Mouse (Mus musculus): ENCODE data around the gene Paqr4. TPM values are rescaled to one million over a fixed set of nuclear protein-coding genes. Genes with fewer than 3 reads are reported as not detected.
A peak's percentile ranks its signal among the peaks of the same experiment; 100 is the strongest.

Gene Paqr4
- total and polyA plus RNA-seq, 3 experiments, result 1.0 to 2.8 (median 1.1) TPM

GRCm38 (mm10) chr17:23730441-23730840 lies 10.2 kb downstream of the Paqr4 start:
- TF ChIP-seq NRF1 (IDR thresholded peaks at IDR 0.05; ENCODE audit: low read depth, low read length), result no peak
- no peak for TF ChIP-seq MEF2A (IDR thresholded peaks at IDR 0.05; ENCODE audit: borderline replicate concordance, low read depth, low read length)
- TF ChIP-seq MYC (IDR thresholded peaks at IDR 0.05; ENCODE audit: low read depth, low read length), result no peak
- no peak for TF ChIP-seq GABPA (IDR thresholded peaks at IDR 0.05; ENCODE audit: insufficient replicate concordance, low read depth, low read length)
- no peak for TF ChIP-seq BHLHE40 (IDR thresholded peaks at IDR 0.05; ENCODE audit: low read depth, low read length)
- no peak for TF ChIP-seq IRF4 (IDR thresholded peaks at IDR 0.05; ENCODE audit: low read depth, low read length)
- TF ChIP-seq JUN (IDR thresholded peaks at IDR 0.05; ENCODE audit: insufficient read depth, low read depth, low read length), result no peak
- TF ChIP-seq POLR2A (IDR thresholded peaks at IDR 0.05; ENCODE audit: low read depth, low read length), result no peak
- TF ChIP-seq ZNF384 (IDR thresholded peaks at IDR 0.05; ENCODE audit: low read depth, low read length), result no peak
- TF ChIP-seq SMC3 (IDR thresholded peaks at IDR 0.05; ENCODE audit: low read depth, low read length), result no peak
- TF ChIP-seq POLR2AphosphoS2 (IDR thresholded peaks at IDR 0.05; ENCODE audit: low read depth, low read length), result no peak
- TF ChIP-seq SIN3A (IDR thresholded peaks at IDR 0.05; ENCODE audit: low read length), result no peak
- no peak for TF ChIP-seq MAZ (IDR thresholded peaks at IDR 0.05; ENCODE audit: low read depth, low read length)
- no peak for TF ChIP-seq TCF12 (IDR thresholded peaks at IDR 0.05; ENCODE audit: low read depth, low read length)
- no peak for TF ChIP-seq JUND (conservative IDR thresholded peaks at IDR 0.05; ENCODE audit: low read depth, low read length)
- TF ChIP-seq HCFC1 (IDR thresholded peaks at IDR 0.05; ENCODE audit: low read depth, low read length), result no peak
- TF ChIP-seq E2F4 (IDR thresholded peaks at IDR 0.05; ENCODE audit: insufficient replicate concordance, low read depth, low read length), result no peak
- no peak for TF ChIP-seq TBP (conservative IDR thresholded peaks at IDR 0.05; ENCODE audit: low read depth, low read length)
- TF ChIP-seq NELFE (IDR thresholded peaks at IDR 0.05; ENCODE audit: low read depth, low read length), result no peak
- Histone ChIP-seq H3K4me2 (ENCODE audit: insufficient read depth, low read depth, poor library complexity, severe bottlenecking) (no peak overlapping the region), H3K79me2 (replicated peaks; ENCODE audit: control insufficient read depth, extremely low read depth, insufficient read depth, poor library complexity, severe bottlenecking) (no peaks in the 10 kb centered on the region; the same call in 1 of the 2 replicates), H3K9me3 (replicated peaks; ENCODE audit: low read length) (no peaks in the 10 kb centered on the region), H3K4me3 (replicated peaks in 1 of 3; ENCODE audit: low read depth in 2 of 3, low read length in 2 of 3, poor library complexity in 1 of 3) (no peak overlapping the region), H3K9ac (ENCODE audit: insufficient read depth, low read depth) (no peak overlapping the region), H3K27me3 (replicated peaks) (no peaks in the 10 kb centered on the region), H3K4me1 (ENCODE audit: control insufficient read depth in 1 of 2, insufficient read depth in 2 of 2) (peaks cover 0 to 11% of the 10 kb centered on the region in 2 experiments; a peak in 3 of 4 replicates), H3K27ac (ENCODE audit: insufficient read depth, low read depth) (no peak overlapping the region), H3K36me3 (replicated peaks in 1 of 2; ENCODE audit: control insufficient read depth in 1 of 2, insufficient read depth in 1 of 2, low read length in 1 of 2) (peaks cover 22 to 39% of the 10 kb centered on the region in 2 experiments)
- no peak for DNase-seq (ENCODE audit: extremely low read depth)
- in situ Hi-C loops (cut with MboI; ENCODE audit: low pct_ligation_motif_present, low pct_unique_long_range_greater_than_20kb, low sequenced_read_pairs) (no loop called here), dilution Hi-C loops (cut with MboI; ENCODE audit: extremely low pct_ligation_motif_present, extremely low pct_unique_long_range_greater_than_20kb, low sequenced_read_pairs) (no loop called here)

GRCm38 (mm10) chr17:23726758-23727142 lies 13.9 kb downstream of the Paqr4 start:
- no peak for TF ChIP-seq JUND (conservative IDR thresholded peaks at IDR 0.05; ENCODE audit: low read depth, low read length)
- no peak for TF ChIP-seq ELF1 (IDR thresholded peaks at IDR 0.05; ENCODE audit: low read depth, low read length)
- no peak for TF ChIP-seq ETS1 (conservative IDR thresholded peaks at IDR 0.05; ENCODE audit: low read depth, low read length)
- no peak for TF ChIP-seq RCOR1 (conservative IDR thresholded peaks at IDR 0.05; ENCODE audit: low read depth, low read length)
- no peak for TF ChIP-seq MEF2A (IDR thresholded peaks at IDR 0.05; ENCODE audit: borderline replicate concordance, low read depth, low read length)
- TF ChIP-seq ZKSCAN1 (IDR thresholded peaks at IDR 0.05; ENCODE audit: borderline replicate concordance, low read depth, low read length), result no peak
- TF ChIP-seq BHLHE40 (IDR thresholded peaks at IDR 0.05; ENCODE audit: low read depth, low read length), result peak; percentile 44; the same call in 1 of the 2 replicates
- TF ChIP-seq USF1 (IDR thresholded peaks at IDR 0.05; ENCODE audit: low read depth, low read length), result no peak
- TF ChIP-seq HCFC1 (IDR thresholded peaks at IDR 0.05; ENCODE audit: low read depth, low read length), result no peak
- TF ChIP-seq PAX5 (IDR thresholded peaks at IDR 0.05; ENCODE audit: low read length), result no peak
- TF ChIP-seq UBTF (IDR thresholded peaks at IDR 0.05; ENCODE audit: low read depth, low read length), result no peak
- TF ChIP-seq IRF4 (IDR thresholded peaks at IDR 0.05; ENCODE audit: low read depth, low read length), result peak; percentile 16; the same call in 1 of the 2 replicates
- no peak for TF ChIP-seq SIN3A (IDR thresholded peaks at IDR 0.05; ENCODE audit: low read length)
- TF ChIP-seq RAD21 (IDR thresholded peaks at IDR 0.05; ENCODE audit: low read depth, low read length), result peak; percentile 3
- peak; percentile 13; the same call in 1 of the 2 replicates for TF ChIP-seq SMC3 (IDR thresholded peaks at IDR 0.05; ENCODE audit: low read depth, low read length)
- TF ChIP-seq GABPA (IDR thresholded peaks at IDR 0.05; ENCODE audit: insufficient replicate concordance, low read depth, low read length), result no peak
- no peak for TF ChIP-seq EP300 (IDR thresholded peaks at IDR 0.05; ENCODE audit: low read length)
- peak in 1 of 2 experiments; percentile 30; a peak in 1 of 4 replicates for TF ChIP-seq CTCF (conservative IDR thresholded peaks at IDR 0.05 in 1 of 2, IDR thresholded peaks at IDR 0.05 in 1 of 2; ENCODE audit: low read depth in 2 of 2, low read length in 2 of 2)
- TF ChIP-seq NELFE (IDR thresholded peaks at IDR 0.05; ENCODE audit: low read depth, low read length), result no peak
- peak overlapping the region; percentile 63 for H3K9ac ChIP-seq (ENCODE audit: insufficient read depth, low read depth)
- peaks cover 4 to 28% of the 10 kb centered on the region in 2 experiments for H3K4me1 ChIP-seq (ENCODE audit: control insufficient read depth in 1 of 2, insufficient read depth in 2 of 2)
- H3K36me3 ChIP-seq (replicated peaks in 1 of 2; ENCODE audit: control insufficient read depth in 1 of 2, insufficient read depth in 1 of 2, low read length in 1 of 2), result peaks cover 0 to 6% of the 10 kb centered on the region in 2 experiments
- dilution Hi-C loops (cut with MboI; ENCODE audit: extremely low pct_ligation_motif_present, extremely low pct_unique_long_range_greater_than_20kb, low sequenced_read_pairs), result no loop called here
- H3K4me3 ChIP-seq (replicated peaks in 1 of 3; ENCODE audit: low read depth in 2 of 3, low read length in 2 of 3, poor library complexity in 1 of 3), result peak overlapping the region; percentile 61 to 90 (median 84)
- in situ Hi-C loops (cut with MboI; ENCODE audit: low pct_ligation_motif_present, low pct_unique_long_range_greater_than_20kb, low sequenced_read_pairs), result loop anchor here (10.0 kb wide), 1 partner anchor 52 kb away; the partner anchor contains the start of genes Cldn6, Hcfc1r1, Thoc6 and Tnfrsf12a
- peak overlapping the region; percentile 65 for H3K4me2 ChIP-seq (ENCODE audit: insufficient read depth, low read depth, poor library complexity, severe bottlenecking)
- no peaks in the 10 kb centered on the region; the same call in 1 of the 2 replicates for H3K79me2 ChIP-seq (replicated peaks; ENCODE audit: control insufficient read depth, extremely low read depth, insufficient read depth, poor library complexity, severe bottlenecking)
- DNase-seq (ENCODE audit: extremely low read depth), result peak; percentile 65
- H3K9me3 ChIP-seq (replicated peaks; ENCODE audit: low read length), result no peaks in the 10 kb centered on the region
- H3K27me3 ChIP-seq (replicated peaks), result peaks cover 7% of the 10 kb centered on the region
- H3K27ac ChIP-seq (ENCODE audit: insufficient read depth, low read depth), result no peak overlapping the region
